Mouse (Mus musculus) heart, postnatal 0 days (tissue): Measurements from ENCODE around the gene Exoc3l.

Experiments used
- CTCF ChIP-seq: IDR thresholded peaks from 2 replicates; pipeline ENCODE4 v1.5.1; 2016; ENCODE audit warnings: antibody characterized with exemption, control low read depth, low read depth
- EP300 ChIP-seq: IDR thresholded peaks from 2 replicates; pipeline ENCODE4 v1.6.1; 2016; ENCODE audit warnings: antibody characterized with exemption, low read depth

GRCm38 (mm10) chr8:105241016-105241415, 54.9 kb downstream of the Exoc3l start:
- TF ChIP-seq CTCF (no peak), EP300 (no peak)
